Mouse (Mus musculus): ENCODE measurements around the gene 4933428G20Rik. TPM values are rescaled to one million over a fixed set of nuclear protein-coding genes. Genes with fewer than 3 reads are reported as not detected.

The 4933428G20Rik gene
- not detected for total RNA-seq (2023)

DNA sequence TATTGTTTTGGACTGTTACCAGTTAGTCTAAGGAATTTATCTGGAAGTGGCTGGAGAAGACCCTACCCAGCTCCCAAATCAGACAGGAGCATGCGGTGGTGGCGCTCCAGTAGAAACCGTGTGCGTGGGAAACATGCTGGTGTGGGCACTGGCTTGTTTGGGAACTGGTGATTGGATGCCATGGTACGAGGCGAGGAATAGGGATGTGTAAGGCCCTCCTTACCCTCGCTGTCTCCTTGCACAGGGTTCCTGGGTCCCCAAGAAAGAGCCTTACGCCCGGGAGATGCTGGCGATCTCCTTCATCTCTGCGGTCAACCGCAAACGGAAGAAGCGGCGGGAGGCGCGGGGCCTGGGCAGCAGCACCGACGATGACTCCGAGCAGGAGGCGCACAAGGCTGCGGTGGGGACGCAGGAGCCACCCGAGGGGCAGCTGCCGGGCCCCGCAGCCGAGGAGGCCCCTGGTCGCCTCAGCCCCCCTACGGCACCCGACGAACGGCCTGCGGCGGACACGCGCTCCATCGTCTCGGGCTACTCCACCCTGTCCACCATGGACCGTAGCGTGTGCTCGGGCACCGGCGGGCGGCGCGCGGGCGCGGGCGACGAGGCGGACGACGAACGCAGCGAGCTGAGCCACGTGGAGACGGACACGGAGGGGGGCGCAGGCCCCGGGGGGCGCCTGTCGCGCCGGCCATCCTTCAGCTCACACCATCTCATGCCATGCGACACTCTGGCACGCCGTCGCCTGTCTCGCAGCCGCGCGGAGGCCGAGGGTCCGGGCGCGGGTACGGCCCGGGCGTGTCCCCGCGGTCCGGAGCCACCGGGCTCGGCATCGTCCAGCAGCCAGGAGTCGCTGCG lies at the start of gene 4933428G20Rik:
Gene 4933428G20Rik, minus strand, starts transcription at position 476 of the 855 bp plus-strand sequence.

Other genes starting within 250 kb of the 4933428G20Rik start
- gene Npepps, start 219.7 kb downstream of the 4933428G20Rik start, total RNA-seq (2023) = 100 to 1,000 TPM; 140 to 168 TPM
- 10 to 100 TPM; 11.0 to 11.5 TPM for gene Mrpl45, start 184.6 kb downstream of the 4933428G20Rik start, total RNA-seq (2023)
- under 1 TPM in 1 of 2 experiments, not detected in 1; 0.04 TPM for gene Gpr179, start 148.3 kb downstream of the 4933428G20Rik start, total RNA-seq (2023)
- gene Socs7, start 137.8 kb downstream of the 4933428G20Rik start, total RNA-seq (2023) = 1 to 10 TPM; 8.6 to 9.3 TPM
- gene Arhgap23, start 84.8 kb downstream of the 4933428G20Rik start, total RNA-seq (2023) = 10 to 100 TPM; 27.6 to 38.6 TPM
- not detected for gene Srcin1, start 75.8 kb upstream of the 4933428G20Rik start, total RNA-seq (2023)
- under 1 TPM; 0.78 to 0.84 TPM for gene Epop, start 129.4 kb upstream of the 4933428G20Rik start, total RNA-seq (2023)
- 1 to 10 TPM; 6.8 to 7.6 TPM for gene Mllt6, start 163.1 kb upstream of the 4933428G20Rik start, total RNA-seq (2023)
- 1 to 10 TPM; 4.9 to 6.8 TPM for gene Cisd3, start 185.5 kb upstream of the 4933428G20Rik start, total RNA-seq (2023)
- gene Pcgf2, start 200.2 kb upstream of the 4933428G20Rik start, total RNA-seq (2023) = 1 to 10 TPM; 1.4 to 2.1 TPM
- 100 to 1,000 TPM; 129 to 142 TPM for gene Psmb3, start 203.1 kb upstream of the 4933428G20Rik start, total RNA-seq (2023)
- gene Pip4k2b, start 244.4 kb upstream of the 4933428G20Rik start, total RNA-seq (2023) = 10 to 100 TPM; 27.6 to 31.9 TPM

Data from neutrophil, adult 59 days (primary cell).